Comparison of ENCODE assay signal across 23 mouse cellular contexts in the genomic region with DNA sequence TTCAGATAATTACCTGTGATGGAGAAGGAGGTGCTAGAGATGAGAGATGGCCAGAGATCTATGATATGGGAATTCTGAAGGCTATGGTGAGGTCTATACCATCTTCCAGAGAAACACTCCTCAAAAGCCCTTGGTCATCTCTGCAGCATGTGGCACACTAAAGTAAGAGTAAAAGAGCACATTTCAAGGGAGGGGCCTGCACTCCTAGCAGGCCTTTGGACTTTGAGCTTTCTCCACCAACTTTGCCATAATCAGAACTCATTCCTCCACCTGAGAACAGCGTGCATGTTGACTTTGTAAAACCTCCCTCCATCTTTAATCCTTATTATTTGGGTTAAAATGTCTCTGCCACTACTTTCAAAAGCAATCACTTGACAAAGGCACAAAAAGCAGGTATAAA.
"Had no signal": no experiment of that assay in that cellular context is flagged by ENCODE, and none has a peak within 500 bp of the region (broad histone marks: within the 10 kb centered on the region; RNA-seq: fewer than 3 reads in every experiment).

No protein-coding gene starts in this region.

- H3K9ac ChIP-seq: forebrain, postnatal 0 days; heart, embryonic 13.5 days; heart, embryonic 15.5 days; hindbrain, embryonic 13.5 days; hindbrain, embryonic 15.5 days; kidney, embryonic 15.5 days; limb, embryonic 13.5 days; limb, embryonic 15.5 days had no signal

- H3K4me3 ChIP-seq: heart, adult 2 months; heart, embryonic 13.5 days; heart, embryonic 15.5 days; hindbrain, embryonic 13.5 days; hindbrain, embryonic 15.5 days; kidney, embryonic 15.5 days; limb, embryonic 13.5 days; limb, embryonic 15.5 days had no signal

- H3K27me3 ChIP-seq: heart, embryonic 13.5 days; heart, embryonic 15.5 days; hindbrain, embryonic 13.5 days; hindbrain, embryonic 15.5 days; kidney, embryonic 15.5 days; limb, embryonic 13.5 days; limb, embryonic 15.5 days had no signal

- DNase-seq: forebrain, postnatal 0 days; gastrocnemius, postnatal 14 days; gastrocnemius, postnatal 36 days; heart, adult 2 months; heart, postnatal 14 days; heart, postnatal 36 days; kidney, adult 11 months; kidney, adult 2 months; kidney, adult 9 months; kidney, postnatal 14 days; kidney, postnatal 36 days; layer of hippocampus, postnatal 36 days; left cerebral cortex, postnatal 4 days had no signal

- H3K4me2 ChIP-seq: heart, embryonic 11.5 days; heart, embryonic 13.5 days; heart, embryonic 15.5 days; hindbrain, embryonic 13.5 days; hindbrain, embryonic 15.5 days; kidney, embryonic 15.5 days; limb, embryonic 13.5 days; limb, embryonic 15.5 days had no signal

- H3K9me3 ChIP-seq: heart, embryonic 13.5 days; heart, embryonic 15.5 days; hindbrain, embryonic 13.5 days; hindbrain, embryonic 15.5 days; kidney, embryonic 15.5 days; limb, embryonic 13.5 days; limb, embryonic 15.5 days had no signal

- H3K27ac ChIP-seq: heart, adult 2 months; heart, embryonic 13.5 days; heart, embryonic 15.5 days; hindbrain, embryonic 13.5 days; hindbrain, embryonic 15.5 days; hindbrain, postnatal 0 days; kidney, embryonic 15.5 days; kidney, postnatal 0 days; limb, embryonic 13.5 days; limb, embryonic 15.5 days had no signal

- H3K4me1 ChIP-seq: heart, embryonic 13.5 days; heart, embryonic 15.5 days; hindbrain, embryonic 13.5 days; hindbrain, embryonic 15.5 days; kidney, embryonic 15.5 days; limb, embryonic 15.5 days had no signal

- H3K36me3 ChIP-seq: heart, embryonic 13.5 days; heart, embryonic 15.5 days; hindbrain, embryonic 13.5 days; hindbrain, embryonic 15.5 days; kidney, embryonic 15.5 days; limb, embryonic 13.5 days; limb, embryonic 15.5 days had no signal

- ATAC-seq: forebrain, postnatal 0 days; hindbrain, postnatal 0 days had no signal
